Mouse (Mus musculus) heart, embryonic 16.5 days (tissue): ENCODE data around the gene Sox5. TPM values are rescaled to one million over a fixed set of nuclear protein-coding genes. Genes with fewer than 3 reads are reported as not detected.

Experiments used
- ATAC-seq: fragments of 200-750 bp; cut with Nextera tagmentation; replicated peaks from 2 replicates; pipeline ENCODE4 v1.8.0; 2017; ENCODE audit warnings: moderate number of reproducible peaks; ENCODE audit not compliant: insufficient read depth, low FRiP score; ENCODE audit errors: extremely low read depth
- H3K27ac ChIP-seq: fragments of 300-500 bp; sonication (generic); 2 replicates; pipeline ENCODE4 v1.5.1; 2014; ENCODE audit warnings: mild to moderate bottlenecking, low read length, control low read depth, moderate library complexity
- H3K27me3 ChIP-seq: fragments of 300-500 bp; sonication (generic); 2 replicates; pipeline ENCODE4 v1.6.1; 2014; ENCODE audit warnings: low read length, mixed read lengths; ENCODE audit not compliant: control insufficient read depth, insufficient read depth
- H3K36me3 ChIP-seq: fragments of 300-500 bp; sonication (generic); 2 replicates; pipeline ENCODE4 v1.6.1; 2014; ENCODE audit not compliant: control insufficient read depth, insufficient read depth
- H3K4me1 ChIP-seq: fragments of 300-500 bp; sonication (generic); 2 replicates; pipeline ENCODE4 v1.6.1; 2014; ENCODE audit warnings: low read length, mixed read lengths; ENCODE audit not compliant: control insufficient read depth, insufficient read depth
- H3K4me2 ChIP-seq: fragments of 300-500 bp; sonication (generic); 2 replicates; pipeline ENCODE4 v1.6.1; 2014; ENCODE audit warnings: low read depth, mild to moderate bottlenecking, control low read depth, low read length
- H3K4me3 ChIP-seq: fragments of 300-500 bp; sonication (generic); 2 replicates; pipeline ENCODE4 v1.5.1; 2014; ENCODE audit warnings: mild to moderate bottlenecking, control low read depth, low read length
- H3K9ac ChIP-seq: fragments of 300-500 bp; sonication (generic); 2 replicates; pipeline ENCODE4 v1.6.1; 2014; ENCODE audit warnings: low read length, control low read depth
- H3K9me3 ChIP-seq: fragments of 300-500 bp; sonication (generic); replicated peaks from 2 replicates; pipeline ENCODE4 v1.6.1; 2016; ENCODE audit warnings: low read length; ENCODE audit not compliant: control insufficient read depth
- WGBS: fragments of 180-500 bp; shearing (Covaris S2); extraction: QIAGEN DNeasy Blood & Tissue Kit; methylation state at CpG from one replicate; pipeline ENCODE4 v1.1.7; 2014; 5-methylcytosine and 5-hydroxymethylcytosine counted together
- polyA plus RNA-seq: library from polyadenylated mRNA; unstranded; fragments of >200 nt; fragmentation: Nextera tagmentation; extraction: Ambion mirVana; gene quantifications from 2 replicates; pipeline ENCODE4 v1.2.1, GENCODE M21; 2015

The Sox5 gene
- polyA plus RNA-seq, 1 experiment from 2014 or later = 8.8 TPM

DNA sequence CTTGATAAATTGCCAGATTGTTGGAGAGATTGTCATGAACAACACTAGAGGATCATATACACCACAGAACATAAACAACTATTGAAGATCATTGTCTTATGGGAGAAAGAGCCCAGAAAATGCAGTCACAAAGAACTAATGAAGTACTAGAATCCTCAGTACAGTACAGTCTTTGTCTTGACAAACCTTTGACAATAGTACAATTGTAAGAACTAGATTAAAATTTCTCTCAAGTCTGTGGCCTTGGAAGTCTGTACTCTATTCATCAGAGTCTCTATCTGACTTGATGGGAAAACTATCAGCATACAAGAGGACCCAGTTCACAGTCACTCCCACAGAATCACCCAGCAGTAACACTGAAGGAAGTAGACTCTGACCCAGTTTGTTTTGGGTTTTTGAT lies 936.0 kb downstream of the Sox5 start:
- Histone ChIP-seq H3K36me3 (no peaks in the 10 kb centered on the region), H3K27me3 (no peaks in the 10 kb centered on the region; the same call in 1 of the 2 replicates), H3K4me2 (no peak overlapping the region), H3K4me1 (no peaks in the 10 kb centered on the region), H3K9ac (no peak overlapping the region), H3K4me3 (no peak overlapping the region), H3K9me3 (no peaks in the 10 kb centered on the region), H3K27ac (no peak overlapping the region)
- ATAC-seq = no peak

DNA sequence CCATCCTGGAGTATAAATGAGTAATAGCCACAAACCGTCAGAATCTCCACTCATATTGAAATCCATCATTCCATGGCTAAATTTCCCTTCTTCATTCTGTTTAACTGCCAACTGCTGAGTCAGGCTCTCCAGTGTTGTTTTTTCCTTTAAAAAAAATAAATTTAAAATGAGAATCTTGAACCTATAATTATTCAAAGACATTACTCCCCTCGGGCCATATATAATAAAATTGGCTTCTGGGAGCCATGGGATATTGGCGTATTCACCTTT lies 937.1 kb downstream of the Sox5 start:
- WGBS = 79% methylated on average over 3 of the region's 3 CpGs
- Histone ChIP-seq H3K9ac (no peak overlapping the region), H3K9me3 (no peaks in the 10 kb centered on the region), H3K4me3 (no peak overlapping the region), H3K4me1 (no peaks in the 10 kb centered on the region), H3K4me2 (no peak overlapping the region), H3K36me3 (no peaks in the 10 kb centered on the region), H3K27ac (no peak overlapping the region), H3K27me3 (no peaks in the 10 kb centered on the region; the same call in 1 of the 2 replicates)
- ATAC-seq = no peak

DNA sequence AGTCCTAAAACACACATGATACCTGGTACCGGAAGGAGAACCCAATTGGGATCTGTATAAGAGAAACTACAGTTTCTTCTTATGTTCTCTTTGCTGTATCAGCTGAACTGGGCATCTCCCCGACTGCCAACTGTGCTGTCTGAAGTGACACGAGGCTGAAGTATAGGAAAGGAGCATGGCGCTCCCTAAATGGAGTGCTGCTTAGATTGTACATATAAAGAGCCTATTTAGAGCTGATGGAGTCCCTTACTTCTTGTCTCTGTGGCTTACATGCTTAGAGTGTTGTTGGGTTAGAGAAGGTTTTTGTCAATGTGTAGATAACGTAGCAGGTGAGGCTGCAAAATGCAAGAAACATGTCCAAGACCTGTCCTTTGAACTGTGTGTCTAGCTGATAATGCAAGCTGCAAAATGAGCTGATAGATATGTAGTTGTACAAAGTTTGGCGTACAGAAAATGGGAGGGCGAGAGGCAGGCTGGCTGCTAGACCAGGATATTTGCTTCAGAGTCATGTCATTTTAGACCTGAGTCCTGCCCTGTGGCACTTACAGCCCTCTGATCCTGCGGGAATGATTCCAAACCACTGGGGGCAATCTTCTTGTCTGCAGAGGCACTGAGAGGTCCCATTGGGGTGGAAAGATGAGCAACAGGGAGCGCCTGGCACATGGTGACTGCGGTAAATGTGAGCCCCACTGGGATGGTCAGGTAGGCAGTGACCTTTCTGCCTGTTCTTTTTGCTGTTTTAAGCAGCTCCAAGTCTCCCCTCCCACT lies 937.7 kb downstream of the Sox5 start:
- H3K4me3 ChIP-seq = no peak overlapping the region
- H3K9ac ChIP-seq = no peak overlapping the region
- H3K27ac ChIP-seq = no peak overlapping the region
- H3K36me3 ChIP-seq = no peaks in the 10 kb centered on the region
- WGBS = 82% methylated on average over 10 of the region's 10 CpGs
- H3K9me3 ChIP-seq = no peaks in the 10 kb centered on the region
- no peaks in the 10 kb centered on the region for H3K4me1 ChIP-seq
- H3K27me3 ChIP-seq = no peaks in the 10 kb centered on the region
- ATAC-seq = no peak
- H3K4me2 ChIP-seq = no peak overlapping the region

DNA sequence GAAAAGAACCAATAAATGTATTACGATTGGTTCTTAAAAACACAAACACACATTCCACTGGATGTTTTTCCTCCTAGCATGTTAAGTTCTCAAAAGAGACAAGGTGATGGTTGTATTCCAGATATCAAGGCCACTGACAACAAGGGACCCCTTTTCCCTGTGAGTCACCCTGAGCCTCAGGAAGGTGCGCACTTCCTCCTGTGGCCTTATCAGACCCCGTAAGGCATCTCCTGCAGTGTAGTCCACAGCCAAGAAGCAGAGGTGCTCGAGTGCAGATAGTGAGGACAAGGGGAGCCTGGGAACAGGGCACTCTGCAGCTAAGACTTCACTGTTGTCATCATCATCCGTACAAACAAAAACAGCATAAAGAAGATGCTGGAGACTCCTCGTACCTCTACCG lies 939.8 kb downstream of the Sox5 start:
- H3K4me1 ChIP-seq = no peaks in the 10 kb centered on the region
- no peaks in the 10 kb centered on the region for H3K36me3 ChIP-seq
- H3K4me2 ChIP-seq = no peak overlapping the region
- no peak overlapping the region for H3K27ac ChIP-seq
- 73% methylated on average over 7 of the region's 7 CpGs for WGBS
- no peak overlapping the region for H3K4me3 ChIP-seq
- no peak overlapping the region for H3K9ac ChIP-seq
- H3K27me3 ChIP-seq = no peaks in the 10 kb centered on the region
- H3K9me3 ChIP-seq = no peaks in the 10 kb centered on the region
- no peak for ATAC-seq

DNA sequence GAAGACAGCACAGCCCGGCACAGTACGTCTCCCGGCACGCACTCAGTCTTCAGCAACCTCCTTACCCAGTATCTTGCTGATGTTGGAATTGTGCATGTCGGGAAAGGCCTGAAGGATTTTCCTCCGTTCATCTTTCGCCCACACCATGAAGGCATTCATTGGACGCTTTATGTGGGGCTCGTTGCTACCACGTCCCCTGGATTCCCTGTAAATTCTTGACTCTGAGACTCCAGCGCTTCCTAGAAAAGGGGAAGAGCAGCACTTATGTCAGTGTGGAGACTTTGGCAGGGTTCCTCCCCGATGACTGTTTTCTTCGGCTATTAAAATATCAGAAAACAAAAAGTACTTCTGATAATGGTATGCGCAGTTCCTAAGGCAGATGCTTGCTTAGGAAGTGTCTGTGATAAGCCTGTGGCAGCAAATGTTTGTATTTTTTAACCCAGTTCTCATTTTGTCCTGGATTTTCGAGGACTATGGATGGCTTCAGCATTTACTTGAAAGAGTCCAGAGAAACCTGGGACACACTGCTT lies 940.6 kb downstream of the Sox5 start:
- no peaks in the 10 kb centered on the region for H3K9me3 ChIP-seq
- no peaks in the 10 kb centered on the region for H3K36me3 ChIP-seq
- no peak overlapping the region for H3K4me3 ChIP-seq
- H3K9ac ChIP-seq = no peak overlapping the region
- WGBS = 71% methylated on average over 15 of the region's 15 CpGs
- H3K27me3 ChIP-seq = no peaks in the 10 kb centered on the region
- no peak overlapping the region for H3K27ac ChIP-seq
- no peaks in the 10 kb centered on the region for H3K4me1 ChIP-seq
- no peak overlapping the region for H3K4me2 ChIP-seq
- ATAC-seq = no peak

DNA sequence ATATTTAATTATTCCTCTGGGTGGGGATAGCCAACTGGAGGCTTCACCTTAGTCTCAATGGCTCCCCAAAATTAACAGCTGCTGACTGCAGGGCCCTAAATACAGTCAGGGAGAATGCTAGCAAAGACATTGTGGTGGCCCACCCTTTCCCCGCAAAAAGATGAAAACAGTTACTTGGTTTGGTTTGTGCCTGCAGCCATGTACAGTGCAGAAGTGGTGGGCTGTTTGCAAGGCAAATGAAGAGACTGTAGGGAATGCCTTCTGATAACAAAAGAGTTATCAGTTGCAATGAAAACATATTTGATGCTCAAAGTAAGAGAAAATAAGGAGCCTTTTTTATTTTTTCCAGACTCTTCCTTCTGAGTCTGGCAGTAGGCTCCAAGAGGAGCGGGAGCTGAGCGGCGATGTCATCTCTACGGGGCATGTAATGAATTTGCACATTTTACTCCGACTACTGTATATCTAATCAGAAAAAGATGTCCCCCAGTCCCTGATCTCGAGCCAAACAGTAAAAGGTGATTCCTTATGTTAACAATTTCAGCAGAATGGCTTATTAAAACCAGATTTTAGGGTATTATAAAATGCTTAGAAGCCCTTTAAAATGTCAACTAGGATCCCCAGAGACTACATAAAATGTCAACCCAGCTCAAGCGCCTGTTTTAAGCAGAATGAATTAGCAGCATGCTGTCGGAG lies 943.2 kb downstream of the Sox5 start:
- no peaks in the 10 kb centered on the region for H3K9me3 ChIP-seq
- H3K4me1 ChIP-seq = no peaks in the 10 kb centered on the region
- 67% methylated on average over 9 of the region's 9 CpGs for WGBS
- no peaks in the 10 kb centered on the region for H3K27me3 ChIP-seq
- ATAC-seq = no peak
- H3K9ac ChIP-seq = no peak overlapping the region
- no peak overlapping the region for H3K27ac ChIP-seq
- no peak overlapping the region for H3K4me3 ChIP-seq
- no peaks in the 10 kb centered on the region for H3K36me3 ChIP-seq
- no peak overlapping the region for H3K4me2 ChIP-seq

DNA sequence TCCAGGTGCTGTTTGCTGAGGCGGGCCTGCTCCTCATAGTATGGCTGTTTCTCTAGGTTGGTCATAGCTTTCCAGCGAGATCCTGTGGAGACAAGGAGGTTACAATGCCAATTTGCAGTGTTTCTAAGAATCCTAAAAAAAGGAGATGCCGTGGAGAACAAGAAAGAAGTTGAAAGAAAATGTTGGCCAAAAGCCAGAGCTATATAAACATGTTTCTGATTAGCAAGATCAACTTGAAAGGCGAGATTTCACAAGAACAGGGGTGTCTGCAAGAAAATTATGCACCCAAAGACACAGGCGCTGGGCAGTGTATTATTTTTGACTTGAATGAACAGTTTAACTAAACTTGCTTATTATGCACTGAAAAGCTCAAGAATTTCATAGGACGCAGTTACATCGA lies 946.4 kb downstream of the Sox5 start:
- no peaks in the 10 kb centered on the region for H3K36me3 ChIP-seq
- no peaks in the 10 kb centered on the region for H3K27me3 ChIP-seq
- H3K9ac ChIP-seq = no peak overlapping the region
- no peak for ATAC-seq
- WGBS = 77% methylated on average over 7 of the region's 7 CpGs
- no peak overlapping the region for H3K4me3 ChIP-seq
- H3K27ac ChIP-seq = no peak overlapping the region
- no peaks in the 10 kb centered on the region for H3K9me3 ChIP-seq
- no peak overlapping the region for H3K4me2 ChIP-seq
- no peaks in the 10 kb centered on the region for H3K4me1 ChIP-seq

DNA sequence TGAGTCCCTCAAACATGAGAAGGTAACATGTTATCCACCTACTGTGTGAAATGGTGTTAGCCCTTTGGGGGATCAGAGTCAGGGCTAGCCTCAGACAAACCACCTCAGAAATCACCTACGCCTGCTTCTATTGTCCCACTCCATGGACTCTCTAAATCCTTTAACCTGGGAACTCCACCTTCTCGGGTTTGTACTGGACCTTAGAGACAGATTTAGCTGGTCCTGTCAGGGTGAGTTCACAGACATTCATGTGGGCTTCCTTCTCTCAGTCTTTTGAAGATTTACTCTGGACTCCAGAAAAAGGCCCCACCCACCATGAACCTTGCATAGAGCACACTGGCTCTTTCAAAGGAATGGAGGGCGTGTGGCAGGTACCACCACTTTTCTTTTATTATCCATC lies 947.8 kb downstream of the Sox5 start:
- Histone ChIP-seq H3K9me3 (no peaks in the 10 kb centered on the region), H3K36me3 (no peaks in the 10 kb centered on the region), H3K27me3 (no peaks in the 10 kb centered on the region), H3K4me1 (no peaks in the 10 kb centered on the region), H3K4me2 (no peak overlapping the region), H3K27ac (no peak overlapping the region), H3K4me3 (no peak overlapping the region), H3K9ac (no peak overlapping the region)
- ATAC-seq = no peak
- 82% methylated on average over 3 of the region's 3 CpGs for WGBS

DNA sequence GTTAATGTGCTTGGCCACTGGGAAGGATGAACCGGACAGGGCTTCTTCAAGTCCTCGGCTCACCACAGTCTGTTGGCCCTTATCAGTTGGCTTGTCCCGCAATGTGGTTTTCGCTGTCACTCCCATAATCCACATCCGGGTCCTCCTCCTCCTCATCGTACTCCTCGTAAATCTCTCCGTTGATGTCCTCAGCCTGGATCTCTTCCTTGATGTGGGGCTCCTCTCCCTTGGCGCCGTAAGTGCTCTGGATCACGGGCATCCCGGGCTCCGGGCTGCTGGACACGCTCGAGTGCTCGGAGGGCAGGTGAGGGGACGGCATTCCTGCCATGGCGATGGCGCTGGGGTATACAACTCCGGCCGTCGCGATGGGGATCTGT lies 948.6 kb downstream of the Sox5 start:
- Histone ChIP-seq H3K9ac (no peak overlapping the region), H3K4me2 (no peak overlapping the region), H3K4me3 (no peak overlapping the region), H3K4me1 (no peaks in the 10 kb centered on the region), H3K36me3 (no peaks in the 10 kb centered on the region), H3K27ac (no peak overlapping the region), H3K27me3 (no peaks in the 10 kb centered on the region), H3K9me3 (no peaks in the 10 kb centered on the region)
- WGBS = 85% methylated on average over 23 of the region's 23 CpGs
- ATAC-seq = no peak
